Mouse (Mus musculus): ENCODE results near the gene Trcg1.
"Not testable (repeated sequence)": the region's sequence is repeated elsewhere in the genome, so short reads cannot be mapped to it uniquely, and the experiment has no call there.

Trcg1 gene

GRCm38 (mm10) chr9:57236256-57236655, at the start of gene Trcg1:
Trcg1 (plus strand) TSS chr9:57236556.
- DNase-seq (ENCODE audit: low spot score) = no peak

GRCm38 (mm10) chr9:57196708-57197107, 39.6 kb upstream of the Trcg1 start:
- no peak for DNase-seq (ENCODE audit: low spot score)

GRCm38 (mm10) chr9:57197414-57197813, 38.9 kb upstream of the Trcg1 start:
- DNase-seq (ENCODE audit: low spot score) = no peak

- no peak for DNase-seq (ENCODE audit: low spot score)
These were observed 33.4 kb upstream of the Trcg1 start for GRCm38 (mm10) chr9:57202981-57203380.

- not testable (repeated sequence) for DNase-seq (ENCODE audit: low spot score)
These were observed 32.8 kb upstream of the Trcg1 start for GRCm38 (mm10) chr9:57203571-57203970.

DNA sequence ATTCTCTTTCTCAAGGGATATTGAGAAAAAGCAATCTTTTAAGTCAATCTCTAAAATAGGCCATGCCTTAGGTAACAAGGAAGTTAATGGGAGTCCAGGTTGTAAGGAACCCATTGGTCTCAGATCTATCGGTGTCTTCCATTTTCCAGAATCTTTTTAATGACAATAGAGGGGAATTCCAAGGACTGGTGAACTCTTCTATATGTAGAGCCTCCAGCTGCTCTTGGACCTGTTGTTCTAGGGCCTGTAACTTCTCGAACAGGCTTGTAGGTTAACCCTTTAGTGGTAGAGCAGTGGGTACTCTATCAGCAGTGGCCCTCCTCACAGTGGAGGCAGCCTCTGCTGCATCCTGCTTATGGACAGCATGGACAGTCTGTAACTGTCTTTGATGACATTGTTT, 29.5 kb upstream of the Trcg1 start:
- no peak for DNase-seq (ENCODE audit: low spot score)

GRCm38 (mm10) chr9:57209316-57209715, 27.0 kb upstream of the Trcg1 start:
- peak; percentile 4 for DNase-seq (ENCODE audit: low spot score)

GRCm38 (mm10) chr9:57212448-57213222, 23.7 kb upstream of the Trcg1 start:
- DNase-seq (ENCODE audit: low spot score) = no peak

DNA sequence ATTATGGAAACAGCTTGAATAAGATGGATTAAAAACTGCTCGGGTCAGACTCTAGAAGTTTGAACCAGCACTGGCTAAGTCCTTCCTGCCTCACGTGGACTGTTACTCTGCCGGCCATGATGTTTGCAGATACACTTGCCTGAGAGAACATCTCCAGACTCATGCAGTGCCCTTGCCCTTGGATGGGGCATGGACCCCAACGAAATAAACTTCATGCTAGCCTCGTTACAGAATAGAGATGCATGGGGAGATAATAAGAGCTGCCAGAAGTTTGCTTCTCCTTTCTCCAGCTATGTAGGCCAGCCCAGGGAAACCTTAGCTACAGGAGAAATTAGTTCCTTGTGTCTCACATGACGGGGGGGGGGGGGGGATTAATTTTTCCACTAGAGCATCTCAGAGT, 21.9 kb upstream of the Trcg1 start:
- no peak for DNase-seq (ENCODE audit: low spot score)

GRCm38 (mm10) chr9:57217220-57217619, 19.1 kb upstream of the Trcg1 start:
- DNase-seq (ENCODE audit: low spot score) = no peak

DNA sequence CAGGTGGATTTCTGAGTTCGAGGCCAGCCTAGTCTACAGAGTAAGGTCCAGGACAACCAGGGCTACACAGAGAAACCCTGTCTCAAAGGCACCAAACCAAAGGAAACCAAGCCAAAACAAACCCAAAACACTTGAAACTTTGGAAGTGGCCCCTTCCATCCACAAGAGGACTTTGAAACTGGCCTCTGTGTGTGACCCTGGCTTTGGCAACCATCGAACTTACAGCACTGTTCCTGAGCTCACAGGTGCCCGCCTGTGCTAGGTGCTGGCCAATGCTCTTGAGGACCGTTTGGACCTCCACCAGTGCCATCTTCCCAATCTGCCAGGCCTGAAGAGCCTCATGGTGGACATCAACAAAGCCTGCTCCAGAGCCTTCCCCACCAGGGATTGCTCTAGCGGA, 17.6 kb upstream of the Trcg1 start:
- DNase-seq (ENCODE audit: low spot score) = no peak

DNA sequence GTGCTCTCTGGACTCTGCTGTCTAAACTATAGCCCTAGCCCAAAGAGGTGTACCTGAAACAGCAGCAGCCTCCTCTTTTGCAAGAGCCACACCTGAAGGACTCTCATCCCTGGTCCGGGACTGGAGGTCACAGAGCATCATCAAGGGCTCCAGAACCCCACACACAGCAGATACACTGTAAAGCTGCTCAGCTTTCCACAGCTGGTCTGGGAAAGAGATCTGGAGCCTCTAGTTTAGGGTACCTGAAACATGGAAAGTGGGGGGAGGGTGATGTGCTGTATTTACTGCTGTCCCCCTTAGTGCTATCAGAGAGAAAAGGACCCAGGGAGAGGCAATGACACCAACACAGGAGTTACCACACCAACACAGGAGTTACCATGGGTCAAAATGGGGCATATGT, 16.8 kb upstream of the Trcg1 start:
- DNase-seq (ENCODE audit: low spot score) = no peak

- DNase-seq (ENCODE audit: low spot score) = no peak
These were observed 16.0 kb upstream of the Trcg1 start for GRCm38 (mm10) chr9:57220356-57220755.

DNA sequence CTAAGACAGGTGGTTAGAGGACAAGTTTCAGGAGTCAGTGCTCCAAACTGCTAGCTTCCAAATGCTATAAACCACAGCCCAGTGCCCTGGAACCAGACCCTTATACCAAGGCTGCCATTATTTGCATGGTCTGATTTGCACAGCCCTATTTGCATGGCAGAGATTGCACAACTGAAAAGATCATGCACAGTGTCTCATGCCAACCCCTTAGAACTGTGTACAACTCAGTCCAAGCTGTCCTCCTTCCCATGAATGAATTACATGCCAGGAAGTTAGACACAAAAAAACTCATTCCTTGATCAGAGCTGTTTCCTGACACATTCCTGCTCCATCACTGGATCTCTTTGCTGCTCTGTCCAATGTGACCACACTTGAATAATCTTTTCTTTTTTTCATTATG, 13.0 kb upstream of the Trcg1 start:
- DNase-seq (ENCODE audit: low spot score) = no peak

DNA sequence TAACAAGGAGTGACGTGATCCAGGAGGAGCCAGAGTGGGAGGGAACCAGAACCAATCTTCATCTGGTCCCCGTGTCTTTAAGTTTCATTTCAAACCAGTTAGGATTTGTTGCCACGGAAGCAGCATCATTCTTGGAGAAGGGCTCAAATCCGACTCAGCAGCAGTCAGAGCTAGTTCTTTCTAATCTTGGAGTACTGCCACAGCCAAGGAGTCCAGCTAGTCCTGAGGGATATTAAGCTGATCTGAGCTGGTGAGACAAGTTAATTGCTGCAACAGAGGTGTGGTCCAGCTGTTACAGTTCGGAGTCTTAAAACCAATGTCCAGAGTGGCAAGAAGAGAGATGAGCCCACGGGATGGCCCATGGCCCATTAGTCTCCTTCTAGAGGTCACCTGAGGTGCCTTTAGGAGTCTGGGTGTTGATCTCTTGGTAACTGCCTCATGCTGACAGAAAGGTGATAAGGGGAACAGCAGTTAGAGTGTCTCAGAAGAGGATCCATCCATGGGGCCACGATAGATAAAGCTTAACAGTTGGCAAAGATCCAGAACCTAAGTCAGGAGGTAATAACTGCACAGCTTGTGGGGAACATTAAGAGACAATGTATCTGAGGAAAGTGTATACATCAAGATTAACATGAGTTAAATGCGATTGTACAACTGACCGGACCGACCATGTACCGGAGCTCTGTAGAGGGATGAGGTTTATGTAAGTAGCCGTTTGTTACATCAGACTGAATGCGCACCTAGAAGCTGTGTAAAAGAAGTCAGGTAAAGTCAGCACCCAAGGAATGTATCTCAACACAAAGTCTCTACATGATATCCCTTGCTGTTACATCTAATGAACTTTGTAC, 10.4 kb upstream of the Trcg1 start:
- DNase-seq (ENCODE audit: low spot score) = no peak

GRCm38 (mm10) chr9:57226628-57227122, 9.7 kb upstream of the Trcg1 start:
- DNase-seq (ENCODE audit: low spot score) = not testable (repeated sequence)

GRCm38 (mm10) chr9:57227203-57227602, 9.2 kb upstream of the Trcg1 start:
- no peak for DNase-seq (ENCODE audit: low spot score)

DNA sequence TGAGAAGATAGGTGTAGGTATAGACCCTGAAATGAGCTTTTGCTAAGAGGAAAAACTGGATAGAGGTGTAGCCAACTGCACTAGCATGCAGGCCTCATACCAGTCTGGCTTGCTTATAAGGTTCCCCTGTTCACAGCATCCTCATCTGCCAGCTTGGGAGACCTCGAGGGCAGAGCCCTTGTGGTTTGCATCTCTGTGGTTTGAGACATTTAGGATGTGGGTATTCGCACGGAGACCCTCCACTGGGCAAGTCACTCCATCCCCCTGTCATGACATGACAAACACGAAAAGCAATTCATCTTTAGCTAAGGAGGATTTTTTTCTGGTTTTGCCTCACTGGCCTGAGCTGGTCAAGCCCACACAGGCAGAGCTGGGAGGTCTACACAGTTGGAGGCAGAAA, 8.2 kb upstream of the Trcg1 start:
- no peak for DNase-seq (ENCODE audit: low spot score)

DNA sequence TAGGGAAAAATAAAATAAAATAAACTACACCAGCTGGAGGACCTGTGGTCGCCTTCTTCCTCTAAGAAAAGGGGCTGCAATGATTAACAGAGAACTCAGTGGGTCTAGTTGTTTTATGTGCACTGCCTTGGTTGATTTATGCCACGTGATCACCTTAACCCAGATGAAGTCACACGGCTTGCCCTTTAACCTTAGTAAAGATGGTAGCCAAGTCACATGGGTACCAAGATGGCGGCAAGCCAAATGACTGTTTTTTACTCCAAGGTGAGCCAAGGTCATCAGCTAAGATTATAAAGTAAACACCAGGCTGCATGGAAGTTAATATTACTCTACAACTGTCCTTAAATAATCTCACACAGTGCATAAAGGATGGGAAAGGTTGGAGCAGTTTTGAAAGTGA, 6.6 kb upstream of the Trcg1 start:
- DNase-seq (ENCODE audit: low spot score) = no peak

- DNase-seq (ENCODE audit: low spot score) = no peak
These were observed 6.1 kb upstream of the Trcg1 start for GRCm38 (mm10) chr9:57230146-57230783.

DNA sequence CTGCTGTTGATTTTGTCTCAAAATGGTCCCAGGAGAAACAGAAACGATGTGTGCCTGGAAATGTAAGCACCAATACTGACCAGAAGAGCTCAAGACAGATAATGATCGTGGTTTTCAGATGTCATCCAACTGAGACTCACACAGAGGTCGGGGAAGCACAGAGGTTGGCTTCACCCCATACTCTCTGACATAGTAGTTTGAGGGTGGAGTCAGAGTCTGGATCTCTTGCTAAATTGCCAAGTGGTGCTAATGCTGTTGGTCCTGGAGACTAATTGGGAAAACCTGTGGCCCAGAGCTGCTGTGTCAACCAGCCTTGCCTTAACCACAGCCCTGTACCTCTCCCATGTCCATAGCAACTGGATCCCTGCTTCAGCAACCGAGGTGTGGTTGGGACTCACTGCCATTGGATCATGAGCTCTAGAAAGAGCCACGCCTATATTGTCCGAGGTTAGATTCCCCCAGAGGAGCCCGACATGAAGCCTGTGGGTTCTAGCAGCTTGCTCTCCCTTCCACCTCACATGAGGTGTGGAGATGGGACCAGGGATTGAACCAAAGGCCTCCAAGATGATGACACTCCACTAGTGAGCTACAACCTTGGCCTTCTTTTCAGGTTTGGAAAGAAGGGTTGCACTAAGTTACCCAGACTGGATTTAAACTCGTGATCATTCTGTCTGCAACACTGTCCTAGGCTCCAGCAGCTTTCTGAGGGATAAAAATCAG, 4.7 kb upstream of the Trcg1 start:
- no peak for DNase-seq (ENCODE audit: low spot score)

GRCm38 (mm10) chr9:57232341-57232940, 3.9 kb upstream of the Trcg1 start:
- DNase-seq (ENCODE audit: low spot score) = no peak

Measured in left cerebral cortex, adult 11 months (tissue).